Mouse (Mus musculus) adipocyte (in vitro differentiated cells): ENCODE data around the gene Rnf141.

Source experiments
- DNase-seq: peaks from one replicate; pipeline ENCODE4 v3.0.0-alpha.2; 2016; ENCODE audit warnings: low spot score

The Rnf141 gene

DNA sequence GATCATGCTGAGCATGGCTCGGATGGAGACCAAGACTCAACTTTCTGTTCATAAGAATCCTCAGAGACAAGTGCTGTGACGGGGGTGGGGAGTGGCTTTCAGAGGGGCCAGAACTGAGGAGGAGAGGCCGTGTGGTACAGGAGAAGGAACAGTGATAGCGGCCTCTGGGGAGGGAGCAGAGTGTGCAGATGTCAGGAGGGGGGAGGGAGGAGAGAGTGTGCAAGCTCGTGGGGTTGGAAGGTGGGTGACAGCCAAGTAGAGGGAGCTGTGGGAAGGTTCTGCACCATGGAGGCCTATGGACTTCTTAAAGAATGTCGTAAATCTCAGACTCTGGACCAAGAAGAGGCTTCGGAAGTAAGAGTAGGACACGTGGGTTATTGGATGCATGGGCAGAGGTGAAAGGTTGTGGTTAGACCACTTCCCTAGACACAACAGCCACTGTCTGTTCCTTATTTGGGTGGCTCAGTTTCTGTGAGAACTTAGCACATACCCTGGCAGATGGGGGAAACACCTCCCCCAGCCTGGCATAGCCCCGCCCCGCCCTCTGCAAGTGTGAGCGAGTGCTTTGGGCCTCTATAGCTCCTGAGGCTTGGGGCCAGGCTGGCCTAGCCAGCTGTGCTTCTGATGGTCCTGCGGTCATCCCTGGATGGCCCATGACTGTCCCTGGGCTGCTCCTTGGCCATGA is 47.7 kb downstream of the Rnf141 start:
- no peak for DNase-seq

GRCm38 (mm10) chr7:110794722-110795121 is 49.5 kb downstream of the Rnf141 start:
- DNase-seq, result no peak

- DNase-seq, result peak; percentile 61
Measured at GRCm38 (mm10) chr7:110792834-110793233, 51.4 kb downstream of the Rnf141 start.

- no peak for DNase-seq
Measured at GRCm38 (mm10) chr7:110792201-110792600, 52.1 kb downstream of the Rnf141 start.

GRCm38 (mm10) chr7:110790878-110791277 is 53.4 kb downstream of the Rnf141 start:
- DNase-seq, result no peak

DNA sequence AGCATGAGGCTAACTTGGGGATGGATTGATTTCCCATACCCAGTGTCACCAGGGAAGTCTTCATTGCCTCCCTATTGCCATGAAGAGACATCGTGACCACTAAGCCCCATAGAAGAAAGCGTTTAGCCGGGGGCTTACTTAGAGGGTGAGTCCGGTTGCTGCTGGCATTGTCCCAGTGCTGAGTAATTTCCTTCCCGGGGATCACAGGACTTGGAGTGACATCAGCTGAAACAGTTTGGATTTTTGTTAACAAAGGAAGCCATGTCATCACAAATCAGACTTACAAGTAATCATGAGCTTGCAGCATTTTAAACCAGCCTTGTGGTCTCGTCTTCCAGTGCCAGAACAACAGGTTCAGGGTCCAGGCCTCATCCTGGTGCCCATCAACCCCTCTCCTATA is 56.9 kb downstream of the Rnf141 start:
- no peak for DNase-seq

GRCm38 (mm10) chr7:110785741-110786146 is 58.5 kb downstream of the Rnf141 start:
- DNase-seq, result no peak

DNA sequence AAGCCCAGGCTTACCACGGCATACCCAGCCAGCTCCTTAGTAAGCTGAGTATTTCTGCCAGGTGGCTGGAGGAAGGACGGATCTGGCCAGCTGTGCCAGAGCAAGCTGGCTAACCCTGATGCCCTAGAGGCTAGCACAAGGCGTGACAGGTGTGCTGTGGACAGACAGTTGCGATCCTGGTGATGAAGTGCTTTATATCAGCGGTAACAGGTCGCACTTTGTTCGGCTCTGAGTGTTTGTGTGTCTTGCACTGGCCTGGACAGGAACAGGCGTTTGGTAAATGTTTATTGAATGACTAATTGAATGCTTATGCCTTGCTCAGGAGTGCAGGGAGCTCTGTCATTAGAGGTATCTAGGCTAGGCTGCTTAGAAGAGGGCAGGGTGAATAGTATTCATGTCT is 59.3 kb downstream of the Rnf141 start:
- DNase-seq, result no peak

GRCm38 (mm10) chr7:110782845-110783478 is 61.3 kb downstream of the Rnf141 start:
- DNase-seq, result peak; percentile 51

GRCm38 (mm10) chr7:110782135-110782534 is 62.1 kb downstream of the Rnf141 start:
- no peak for DNase-seq

GRCm38 (mm10) chr7:110781231-110781711 is 63.0 kb downstream of the Rnf141 start:
- no peak for DNase-seq

DNA sequence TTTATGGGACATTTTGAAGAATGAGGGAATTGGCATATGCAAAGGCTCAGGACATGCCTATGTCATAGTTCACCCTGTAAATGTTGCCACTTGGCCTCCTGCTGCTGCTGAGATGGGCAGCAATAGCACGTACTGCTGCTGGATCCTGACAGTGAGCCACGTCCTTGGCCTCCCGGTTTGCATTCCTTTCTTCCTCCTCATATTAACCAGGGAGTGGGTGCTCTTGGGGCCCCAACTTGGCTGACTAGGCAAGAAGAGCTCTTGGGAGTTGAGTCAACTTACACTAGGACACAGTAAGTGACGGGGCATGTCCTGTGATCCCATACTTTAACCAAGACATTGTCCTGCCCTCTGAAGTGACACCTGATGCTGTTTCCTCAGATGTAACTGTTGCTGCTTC is 63.7 kb downstream of the Rnf141 start:
- no peak for DNase-seq

DNA sequence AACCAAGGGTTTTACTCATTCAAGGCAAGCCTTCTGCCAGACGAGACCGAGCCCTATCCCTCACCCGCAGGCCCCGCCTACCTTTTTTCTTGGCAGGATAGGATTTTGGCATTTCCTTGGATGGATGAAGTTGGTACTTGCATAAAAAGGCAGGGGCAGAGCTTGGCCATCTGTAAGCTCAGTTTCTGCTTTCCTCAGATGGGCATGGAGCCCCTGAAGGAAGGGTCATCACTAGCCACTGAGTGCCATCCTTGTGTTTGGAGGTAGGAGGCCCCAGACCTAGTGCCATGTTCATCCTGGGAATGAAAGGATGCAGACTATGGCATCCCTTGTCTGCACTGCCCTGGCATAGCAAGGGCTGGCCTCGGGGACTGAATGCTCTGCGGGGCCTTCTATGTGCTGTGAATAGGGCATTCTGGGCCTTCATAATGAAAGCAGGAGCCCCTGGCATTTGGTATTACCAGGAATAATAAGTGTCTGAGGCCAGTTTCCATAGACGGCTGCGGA is 64.6 kb downstream of the Rnf141 start:
- peak; percentile 61 for DNase-seq

DNA sequence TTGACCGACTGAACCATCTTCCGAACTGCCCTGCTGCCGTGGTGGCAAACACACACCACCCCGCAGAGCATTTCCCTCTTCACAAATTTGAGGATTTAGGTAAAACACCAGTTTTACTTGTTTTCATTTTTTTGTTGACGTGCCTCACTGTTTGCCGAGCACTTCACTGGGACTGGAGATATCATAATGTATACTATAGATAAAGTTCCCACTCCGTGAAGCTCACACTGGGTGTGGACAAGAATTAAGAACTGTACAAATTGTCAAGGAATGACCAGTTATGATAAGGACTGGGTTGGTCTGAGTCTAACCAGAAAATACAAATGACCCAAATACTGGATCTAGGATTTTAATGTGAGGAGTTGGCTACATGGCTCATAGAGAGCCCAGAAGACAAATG is 65.3 kb downstream of the Rnf141 start:
- no peak for DNase-seq

GRCm38 (mm10) chr7:110777146-110778001 is 66.9 kb downstream of the Rnf141 start:
- no peak for DNase-seq

DNA sequence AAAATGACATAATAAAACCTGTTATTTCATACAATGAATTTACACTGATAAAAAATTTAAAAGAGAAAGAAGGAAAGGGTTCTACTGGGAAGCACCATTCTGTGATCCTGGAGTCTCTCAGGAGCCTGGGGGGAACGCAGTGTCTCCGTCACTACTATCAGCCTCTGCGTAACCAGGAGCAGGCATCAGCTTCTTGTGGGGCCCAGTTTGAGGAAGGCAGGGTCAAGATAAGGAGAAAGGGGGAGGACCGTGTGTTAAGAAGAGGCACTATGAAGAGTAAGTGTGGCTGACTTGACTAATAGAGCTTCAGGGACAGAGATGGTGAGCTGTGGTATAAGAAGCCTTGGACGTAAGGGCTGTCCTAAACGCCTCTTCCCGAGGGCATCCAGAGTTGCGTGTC is 69.6 kb downstream of the Rnf141 start:
- no peak for DNase-seq

- DNase-seq, result peak; percentile 56
Measured at GRCm38 (mm10) chr7:110774077-110774476, 70.2 kb downstream of the Rnf141 start.

- DNase-seq, result peak; percentile 27
Measured at GRCm38 (mm10) chr7:110773204-110774002, 70.9 kb downstream of the Rnf141 start.

DNA sequence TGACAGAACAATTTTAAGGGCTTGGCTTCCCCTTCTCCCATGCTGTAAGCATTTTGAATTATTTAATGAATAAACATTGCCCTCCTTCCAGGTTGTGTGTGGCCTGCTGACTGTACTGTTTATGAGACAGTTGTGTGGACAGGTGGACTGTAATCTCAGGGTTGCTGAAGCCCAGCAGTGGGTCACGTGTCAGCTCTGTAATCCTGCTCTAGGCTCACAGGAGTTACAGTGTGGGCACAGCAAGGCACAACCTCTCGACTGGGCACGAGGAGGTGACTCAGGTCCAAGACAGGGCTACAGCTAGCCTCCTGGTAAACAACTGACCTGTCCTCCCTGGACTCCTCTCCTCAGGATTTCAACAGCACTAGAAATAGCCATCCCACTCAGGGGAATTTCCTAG is 71.9 kb downstream of the Rnf141 start:
- DNase-seq, result peak; percentile 13

DNA sequence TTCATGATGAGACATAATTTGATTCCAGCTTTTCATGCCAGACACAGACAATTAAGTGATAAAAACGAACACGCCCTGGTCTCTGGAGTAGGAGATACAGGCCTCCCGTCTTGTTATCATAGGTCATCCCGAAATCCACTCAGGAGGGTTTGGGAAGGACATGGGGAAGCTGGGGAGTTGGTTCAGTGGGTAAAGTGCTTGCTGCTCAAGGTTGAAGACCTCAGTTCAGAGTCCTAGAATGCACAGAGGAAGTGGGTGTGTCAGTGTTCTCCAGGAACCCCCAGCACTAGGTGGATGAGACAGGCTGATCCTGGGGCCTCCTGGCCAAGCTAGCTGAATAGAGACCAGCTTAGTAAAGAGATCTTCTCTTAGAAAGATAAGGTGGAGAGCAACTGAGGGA is 73.3 kb downstream of the Rnf141 start:
- DNase-seq, result no peak

GRCm38 (mm10) chr7:110769094-110769493 is 75.2 kb downstream of the Rnf141 start:
- no peak for DNase-seq
